Mouse (Mus musculus): ENCODE results near the gene Spaca9. TPM values are rescaled to one million over a fixed set of nuclear protein-coding genes. Genes with fewer than 3 reads are reported as not detected.

Gene Spaca9
- 2.5 and 6.6 TPM in 2 replicates for total RNA-seq (2017)

- peak; percentile 53 for ATAC-seq (replicated peaks; ENCODE audit: low read depth, poor library complexity, severe bottlenecking)
Observed at GRCm38 (mm10) chr2:28699361-28700335, at the start of gene Spaca9, which contains the start of gene Ak8. Gene Spaca9, minus strand, starts transcription at chr2:28699727. Gene Ak8, plus strand, starts transcription at chr2:28700164.

DNA sequence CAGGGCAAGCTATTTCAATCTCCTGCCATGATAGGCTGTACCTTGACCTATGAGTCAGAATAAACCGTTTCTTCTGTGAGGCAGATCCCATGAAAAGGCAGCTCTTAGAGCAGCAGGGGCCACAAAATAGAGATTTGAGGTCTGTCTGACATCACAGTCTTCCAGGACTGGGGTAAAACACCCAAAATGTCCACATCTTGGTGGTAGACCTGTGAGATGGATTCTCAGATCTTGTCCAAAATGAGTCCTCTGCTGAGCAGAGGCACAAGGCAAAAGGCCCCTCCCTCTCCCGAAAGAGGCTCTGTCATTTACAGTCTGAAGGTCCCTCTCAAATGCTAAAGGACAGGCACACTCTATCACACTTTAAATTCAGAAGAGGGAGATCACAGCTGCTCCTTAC lies 48.2 kb upstream of the Spaca9 start:
- ATAC-seq (replicated peaks; ENCODE audit: low read depth, poor library complexity, severe bottlenecking) = no peak

GRCm38 (mm10) chr2:28746682-28747332 lies 47.3 kb upstream of the Spaca9 start:
- no peak for ATAC-seq (replicated peaks; ENCODE audit: low read depth, poor library complexity, severe bottlenecking)

- no peak for ATAC-seq (replicated peaks; ENCODE audit: low read depth, poor library complexity, severe bottlenecking)
Observed at GRCm38 (mm10) chr2:28742701-28743100, 43.2 kb upstream of the Spaca9 start.

DNA sequence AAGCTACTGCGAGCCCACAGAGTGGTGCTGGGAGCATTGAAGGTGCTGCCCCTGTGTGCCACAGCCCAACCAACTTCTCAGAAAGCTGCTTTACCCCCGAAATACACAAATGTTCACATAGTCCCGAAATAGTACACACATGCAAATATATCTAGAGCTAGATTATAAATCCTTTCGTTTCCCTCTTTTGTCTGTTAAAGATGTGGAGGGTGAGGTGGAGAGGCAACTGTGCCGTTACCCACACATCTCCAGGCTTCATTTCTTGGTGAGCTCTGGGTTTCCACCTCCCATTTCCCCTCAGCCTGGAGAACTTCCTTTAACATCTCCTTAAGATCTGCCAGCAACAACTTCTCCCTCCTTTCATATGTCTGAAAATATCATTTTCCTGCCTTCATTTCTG lies 40.6 kb upstream of the Spaca9 start:
- no peak for ATAC-seq (replicated peaks; ENCODE audit: low read depth, poor library complexity, severe bottlenecking)

DNA sequence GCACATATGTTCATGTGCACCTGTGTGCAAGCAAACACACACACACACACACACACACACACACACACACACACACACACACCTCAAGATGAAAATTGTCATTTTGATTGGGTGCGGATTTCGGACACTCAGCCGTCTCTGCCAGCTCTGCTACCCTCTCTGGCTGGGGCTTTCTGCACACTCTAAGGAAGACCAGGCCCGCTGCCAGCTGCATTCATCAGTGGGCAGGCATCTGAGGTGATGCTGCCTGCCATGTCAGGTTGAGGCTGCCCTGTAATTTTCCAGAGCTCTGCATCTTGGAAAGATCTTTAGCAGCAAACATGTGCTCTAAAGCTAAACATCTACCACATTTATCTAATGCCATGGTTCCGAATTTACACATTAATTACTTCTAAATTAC lies 37.6 kb upstream of the Spaca9 start:
- no peak for ATAC-seq (replicated peaks; ENCODE audit: low read depth, poor library complexity, severe bottlenecking)

GRCm38 (mm10) chr2:28730676-28731075 lies 31.1 kb upstream of the Spaca9 start:
- no peak for ATAC-seq (replicated peaks; ENCODE audit: low read depth, poor library complexity, severe bottlenecking)

DNA sequence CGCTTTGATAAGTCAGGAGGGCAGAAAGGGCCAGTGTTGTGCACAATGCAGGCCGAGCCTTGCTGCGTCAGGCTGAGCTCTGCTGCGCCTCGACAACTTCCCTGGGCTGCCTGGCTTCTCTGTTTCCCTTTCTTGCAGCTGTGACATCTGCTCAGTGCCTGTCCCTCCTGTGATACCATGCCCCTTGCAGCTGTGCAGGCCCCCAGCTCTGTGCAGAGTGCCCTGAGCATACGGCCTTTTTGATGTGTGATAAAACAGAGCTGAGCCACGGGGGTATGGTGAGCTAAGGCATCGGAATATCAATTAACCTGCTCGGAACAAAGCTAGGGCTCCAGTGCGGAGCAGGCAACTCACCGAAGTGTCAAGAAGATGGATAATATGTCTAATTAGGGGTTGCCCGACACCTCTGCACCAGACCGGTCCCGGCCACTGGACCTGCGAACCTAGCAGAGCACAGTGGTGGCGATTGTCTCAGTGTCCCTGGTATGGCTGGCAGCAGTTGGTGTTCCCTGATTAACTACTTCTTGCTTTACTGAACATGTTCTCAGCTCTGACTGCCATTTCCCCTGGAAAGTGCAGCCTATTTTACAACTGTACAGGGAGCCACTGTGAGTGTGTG lies 28.4 kb upstream of the Spaca9 start:
- ATAC-seq (replicated peaks; ENCODE audit: low read depth, poor library complexity, severe bottlenecking) = no peak

DNA sequence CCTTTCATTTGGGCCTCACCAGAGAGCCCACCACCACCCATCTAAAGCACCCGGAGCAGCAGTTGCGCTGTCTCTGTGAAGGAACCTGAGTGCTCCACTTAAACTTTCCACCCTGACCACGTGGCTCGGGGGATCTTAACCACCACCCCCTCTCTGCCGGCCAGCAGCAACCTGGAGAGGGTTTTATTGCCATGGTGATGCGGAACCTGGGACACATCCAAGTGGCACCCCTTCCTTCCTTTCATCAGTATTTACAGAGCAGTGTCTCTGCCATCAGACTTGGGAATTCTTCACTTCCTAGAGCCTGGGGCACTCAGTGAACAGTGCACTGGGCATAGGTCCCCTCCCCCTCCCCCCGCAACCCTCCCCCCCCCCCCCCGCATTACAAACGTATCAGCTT lies 24.4 kb upstream of the Spaca9 start:
- ATAC-seq (replicated peaks; ENCODE audit: low read depth, poor library complexity, severe bottlenecking) = peak; percentile 55

- no peak for ATAC-seq (replicated peaks; ENCODE audit: low read depth, poor library complexity, severe bottlenecking)
Observed at GRCm38 (mm10) chr2:28722419-28722818, 22.9 kb upstream of the Spaca9 start.

DNA sequence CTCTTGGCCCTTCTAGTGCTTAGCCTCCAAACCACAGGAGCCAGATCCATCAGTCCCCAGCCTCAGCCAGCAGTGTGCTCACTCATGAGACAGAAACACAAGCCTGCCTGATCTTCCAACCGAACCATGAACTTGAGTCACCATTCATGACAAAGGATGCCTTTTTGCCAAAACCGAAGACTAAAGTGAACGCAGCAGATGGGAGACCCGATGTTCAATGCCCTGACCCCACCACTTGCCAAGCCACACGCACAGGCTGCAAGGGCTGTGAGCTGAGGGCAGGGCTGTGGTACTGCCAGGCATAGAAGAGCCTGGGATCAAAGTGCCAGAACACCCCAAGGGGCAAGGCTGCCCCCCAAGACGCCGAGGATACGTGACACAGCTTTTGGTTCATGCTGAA lies 13.5 kb upstream of the Spaca9 start:
- no peak for ATAC-seq (replicated peaks; ENCODE audit: low read depth, poor library complexity, severe bottlenecking)

DNA sequence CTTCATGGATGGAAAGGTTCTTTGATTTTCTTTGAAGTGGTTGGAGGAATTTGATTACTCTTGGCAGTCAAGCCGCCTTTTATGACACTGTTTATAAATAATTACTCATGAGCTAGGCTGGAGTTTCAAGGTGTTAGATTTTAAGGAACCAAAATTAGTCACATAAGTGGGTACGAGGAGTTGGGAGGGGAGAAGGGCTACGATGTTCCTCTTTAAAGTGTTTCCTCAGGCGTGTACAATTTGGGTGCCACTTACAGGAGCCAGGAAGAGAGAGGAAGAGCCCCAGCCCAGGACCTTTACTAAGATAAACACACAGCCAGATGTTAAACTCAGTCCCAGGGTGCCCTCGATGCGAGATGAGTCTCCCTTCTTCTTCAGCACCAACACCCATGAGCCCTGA lies 7.3 kb upstream of the Spaca9 start:
- 0 out of 2 replicates have a peak, but pooled peaks have one; percentile 50 for ATAC-seq (replicated peaks; ENCODE audit: low read depth, poor library complexity, severe bottlenecking)

DNA sequence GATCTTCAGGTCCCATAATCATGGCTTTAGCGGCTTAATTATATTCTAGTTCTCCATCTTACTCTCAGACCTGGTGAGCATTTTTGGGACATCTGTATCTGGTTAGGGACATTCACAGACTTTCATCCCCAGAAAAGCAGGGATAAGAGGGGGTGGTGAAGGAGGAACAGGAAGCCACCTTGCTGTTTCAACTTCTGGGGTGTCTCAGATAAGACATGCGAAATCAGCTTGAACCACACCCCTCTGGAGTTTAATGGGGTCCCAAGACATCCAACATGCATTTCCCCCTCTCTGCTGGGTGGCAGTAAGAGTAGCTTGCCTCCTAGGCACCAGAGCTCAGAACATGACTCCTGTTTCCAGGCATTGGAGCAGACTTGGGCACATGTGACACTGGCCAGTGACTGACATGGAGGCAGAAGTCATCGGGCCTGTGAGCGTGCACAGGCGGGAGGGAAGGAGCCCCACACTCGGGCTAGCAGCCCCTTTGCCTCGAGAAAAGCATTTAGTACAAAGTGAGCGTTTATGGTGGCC lies 6.6 kb upstream of the Spaca9 start:
- ATAC-seq (replicated peaks; ENCODE audit: low read depth, poor library complexity, severe bottlenecking) = no peak

- peak; percentile 33 for ATAC-seq (replicated peaks; ENCODE audit: low read depth, poor library complexity, severe bottlenecking)
Observed at GRCm38 (mm10) chr2:28701646-28702262, 2.2 kb upstream of the Spaca9 start.

DNA sequence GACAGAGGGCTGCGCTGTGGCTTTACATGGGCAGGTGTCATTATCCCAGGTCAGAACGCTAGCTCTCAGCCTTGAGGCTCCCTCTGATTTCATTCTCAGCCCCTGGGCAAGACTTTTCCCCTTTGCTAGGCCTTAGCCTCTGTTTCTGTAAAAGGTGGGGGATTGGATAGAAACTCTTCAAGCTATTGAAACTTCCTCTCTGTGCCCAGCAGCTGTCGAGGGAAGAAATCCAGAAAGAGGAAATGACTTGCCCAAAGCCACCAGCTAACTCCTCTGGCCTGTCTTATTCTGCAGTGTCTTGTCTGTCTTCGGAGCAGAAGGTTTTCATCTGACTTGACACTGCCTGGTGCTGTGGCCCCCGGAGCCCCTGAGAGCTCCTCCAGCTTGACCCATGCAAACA lies 961 bp downstream of the Spaca9 start:
- 0 out of 2 replicates have a peak, but pooled peaks have one; percentile 39 for ATAC-seq (replicated peaks; ENCODE audit: low read depth, poor library complexity, severe bottlenecking)

DNA sequence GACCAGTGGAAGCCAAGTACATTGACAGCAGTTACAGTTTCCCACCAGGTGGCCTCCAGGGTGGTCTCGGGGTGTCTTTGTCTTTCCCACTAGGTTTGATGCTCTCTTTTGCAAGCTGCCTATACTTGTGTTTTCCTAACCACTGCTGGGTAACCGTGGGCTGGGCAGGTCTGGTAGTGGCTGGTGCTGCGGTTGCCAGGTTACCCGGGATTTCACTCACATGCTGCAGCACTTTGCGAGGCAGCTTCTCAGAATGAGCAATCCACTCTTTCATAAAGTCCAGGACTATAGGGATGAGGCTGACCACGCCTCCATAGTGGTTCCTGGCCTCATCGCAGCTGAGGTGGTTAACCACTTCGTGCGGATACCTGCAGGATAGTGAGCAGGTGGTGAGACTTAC lies 6.8 kb downstream of the Spaca9 start:
- no peak for ATAC-seq (replicated peaks; ENCODE audit: low read depth, poor library complexity, severe bottlenecking)

DNA sequence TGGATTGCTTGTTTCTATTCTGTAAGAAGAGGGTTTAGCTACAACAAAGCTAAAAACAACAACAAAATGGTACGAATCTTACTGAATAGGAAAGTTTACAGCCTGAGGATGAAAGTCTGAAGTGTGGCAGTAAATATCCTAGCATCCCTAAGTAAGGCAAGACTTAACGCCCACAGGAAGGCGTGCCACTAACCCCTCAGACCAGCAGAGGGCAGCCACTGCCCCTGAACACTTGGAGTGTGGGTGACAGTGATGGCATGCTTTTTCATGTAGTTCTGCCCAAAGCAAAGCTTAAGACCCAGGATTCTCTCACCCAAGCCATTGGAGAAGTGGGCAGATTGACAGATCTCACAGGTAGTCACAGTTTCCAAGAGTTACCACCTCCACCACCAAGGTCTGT lies 11.1 kb downstream of the Spaca9 start:
- peak; percentile 86 for ATAC-seq (replicated peaks; ENCODE audit: low read depth, poor library complexity, severe bottlenecking)

- no peak for ATAC-seq (replicated peaks; ENCODE audit: low read depth, poor library complexity, severe bottlenecking)
Observed at GRCm38 (mm10) chr2:28685895-28686294, 13.6 kb downstream of the Spaca9 start.

DNA sequence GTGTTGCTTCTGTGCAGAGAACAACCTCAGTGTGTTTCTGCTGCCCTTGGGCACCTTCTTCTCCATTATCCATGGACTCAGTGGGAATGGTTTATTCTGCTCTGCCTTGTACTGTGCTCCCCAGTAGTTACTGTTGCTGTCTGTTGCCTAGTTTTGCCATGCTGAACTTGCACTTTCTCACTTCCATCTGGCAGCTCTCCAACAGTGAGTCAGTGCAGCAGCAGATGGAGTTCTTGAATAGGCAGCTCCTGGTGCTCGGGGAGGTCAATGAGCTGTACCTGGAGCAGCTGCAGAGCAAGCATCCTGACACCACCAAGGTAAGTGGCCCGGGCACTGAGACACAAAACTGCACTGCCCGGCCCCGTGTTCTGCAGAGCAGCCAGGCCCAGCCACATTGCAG lies 17.8 kb downstream of the Spaca9 start:
- no peak for ATAC-seq (replicated peaks; ENCODE audit: low read depth, poor library complexity, severe bottlenecking)

- ATAC-seq (replicated peaks; ENCODE audit: low read depth, poor library complexity, severe bottlenecking) = peak; percentile 62; the same call in 1 of the 2 replicates
Observed at GRCm38 (mm10) chr2:28680710-28681109, 18.8 kb downstream of the Spaca9 start.
